Mouse (Mus musculus): ENCODE measurements around the gene Bag5.
"Not testable (repeated sequence)": the region's sequence is repeated elsewhere in the genome, so short reads cannot be mapped to it uniquely, and the experiment has no call there.

The Bag5 gene

DNA sequence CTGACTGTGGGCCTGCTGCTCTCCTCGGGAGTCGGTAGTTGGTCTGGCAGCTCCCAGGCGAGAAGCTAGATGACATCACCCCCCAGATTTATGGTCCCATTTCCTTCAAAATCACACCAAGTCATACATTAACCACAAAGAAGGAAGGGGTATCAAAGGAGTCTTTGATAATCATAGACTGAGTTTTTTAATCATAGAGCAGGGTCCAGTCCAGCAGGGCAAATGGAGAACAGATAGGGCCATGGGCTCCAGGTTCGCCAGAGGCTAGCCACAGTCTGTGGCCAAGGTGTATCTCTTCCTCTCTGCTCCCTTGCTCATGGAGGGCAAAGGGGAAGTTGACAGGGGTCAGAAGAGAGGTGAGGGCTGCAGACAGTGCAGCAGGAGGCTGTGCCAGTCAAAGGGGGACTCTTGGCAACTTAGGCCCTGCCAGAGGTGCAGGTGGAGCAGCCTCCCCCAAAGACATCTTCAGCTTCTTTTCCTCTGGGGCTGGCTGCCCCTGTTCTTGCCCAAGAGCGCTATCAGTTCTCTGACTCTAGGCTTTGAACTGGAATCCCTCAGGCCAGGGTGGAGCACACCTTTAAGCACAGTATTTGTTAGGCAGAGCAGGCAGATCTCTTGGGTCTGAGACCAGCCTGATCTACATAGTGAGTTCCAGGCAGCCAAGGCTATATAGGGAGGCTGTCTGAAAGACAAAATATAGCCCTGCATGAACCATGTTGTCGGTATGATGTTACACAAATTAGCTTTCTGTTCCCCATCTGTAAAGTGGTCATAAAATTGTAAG, 37.1 kb downstream of the Bag5 start:
- DNase-seq (ENCODE audit: low read depth, low spot score), result no peak

GRCm38 (mm10) chr12:111674850-111675486, 38.1 kb downstream of the Bag5 start:
- DNase-seq (ENCODE audit: low read depth, low spot score), result no peak

DNA sequence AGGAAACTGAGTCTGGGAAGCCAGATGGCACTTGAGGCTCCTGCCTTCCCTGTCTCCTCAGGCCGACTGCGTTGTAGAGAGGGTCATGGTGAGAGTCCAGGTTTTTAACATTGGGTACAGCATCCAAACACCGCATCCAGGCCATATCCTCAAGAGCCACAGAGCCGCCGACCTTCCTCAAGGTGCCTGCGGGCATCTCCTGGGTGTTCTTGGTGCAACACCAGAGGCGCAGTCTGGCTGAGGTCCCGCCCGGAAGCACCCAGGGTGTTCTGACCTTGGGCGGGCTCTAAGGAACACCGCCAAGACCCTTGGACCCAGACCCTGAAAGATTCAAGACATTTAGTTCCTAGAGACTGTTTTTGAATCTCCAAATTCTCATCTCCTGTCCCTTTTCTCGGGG, 40.5 kb downstream of the Bag5 start:
- no peak for DNase-seq (ENCODE audit: low read depth, low spot score)

GRCm38 (mm10) chr12:111672176-111672575, 40.9 kb downstream of the Bag5 start, which contains the start of gene Ckb:
Ckb (minus strand) TSS chr12:111672338.
- DNase-seq (ENCODE audit: low read depth, low spot score), result peak; percentile 74

GRCm38 (mm10) chr12:111671431-111671902, 41.6 kb downstream of the Bag5 start:
- no peak for DNase-seq (ENCODE audit: low read depth, low spot score)

- no peak for DNase-seq (ENCODE audit: low read depth, low spot score)
Observed at GRCm38 (mm10) chr12:111670976-111671375, 42.1 kb downstream of the Bag5 start.

DNA sequence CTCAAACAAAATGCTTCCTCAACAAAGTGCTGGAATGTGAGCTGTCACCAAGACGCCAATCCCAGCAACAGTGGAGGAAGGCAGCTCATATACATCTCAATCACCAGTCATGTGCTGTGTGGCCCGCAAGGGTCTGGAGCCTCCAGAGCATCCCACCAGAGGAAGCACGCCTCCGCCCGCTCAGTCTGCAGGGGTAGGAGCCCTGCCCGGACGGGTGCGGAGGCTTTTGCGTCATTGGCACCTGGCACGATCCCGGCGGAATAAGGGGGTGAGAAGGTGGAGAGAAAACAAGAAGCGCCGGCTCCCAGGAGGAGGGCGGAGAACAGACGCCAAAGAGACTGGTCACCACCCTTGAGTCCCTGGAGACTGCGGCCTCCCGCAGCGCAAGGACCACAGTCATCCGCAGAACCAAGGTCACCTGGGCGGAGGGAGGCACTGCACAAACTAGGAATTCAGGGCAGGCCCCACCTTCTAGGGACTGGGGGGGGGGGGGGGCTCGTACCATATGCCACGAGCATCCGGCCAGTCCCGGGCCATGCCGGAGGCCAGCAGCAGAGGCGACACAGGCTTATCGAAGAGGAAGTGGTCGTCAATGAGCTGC, 42.6 kb downstream of the Bag5 start:
- no peak for DNase-seq (ENCODE audit: low read depth, low spot score)

DNA sequence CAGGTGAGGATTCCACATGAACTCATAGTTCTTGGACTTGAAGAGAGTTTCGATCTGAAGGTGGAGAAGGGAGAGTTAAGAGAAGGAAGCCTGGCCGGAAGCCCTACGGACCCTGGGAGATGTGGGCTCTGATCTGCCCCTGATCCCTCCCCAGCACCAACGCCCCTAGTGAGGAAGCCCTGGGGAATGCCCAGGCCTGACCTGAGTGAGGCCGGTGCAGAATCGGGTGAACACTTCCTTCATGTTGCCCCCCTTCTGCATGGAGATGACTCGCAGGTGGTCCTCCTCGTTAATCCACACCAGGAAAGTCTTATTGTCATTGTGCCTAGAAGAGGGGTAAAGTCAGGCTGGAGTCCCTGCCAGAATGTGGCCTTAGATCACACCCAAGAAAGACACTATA, 43.1 kb downstream of the Bag5 start:
- DNase-seq (ENCODE audit: low read depth, low spot score), result no peak

GRCm38 (mm10) chr12:111669000-111669788, 43.9 kb downstream of the Bag5 start:
- DNase-seq (ENCODE audit: low read depth, low spot score), result no peak

- peak; percentile 86 for DNase-seq (ENCODE audit: low read depth, low spot score)
Observed at GRCm38 (mm10) chr12:111668457-111668912, 44.6 kb downstream of the Bag5 start.

GRCm38 (mm10) chr12:111667421-111667820, 45.6 kb downstream of the Bag5 start:
- DNase-seq (ENCODE audit: low read depth, low spot score), result no peak

DNA sequence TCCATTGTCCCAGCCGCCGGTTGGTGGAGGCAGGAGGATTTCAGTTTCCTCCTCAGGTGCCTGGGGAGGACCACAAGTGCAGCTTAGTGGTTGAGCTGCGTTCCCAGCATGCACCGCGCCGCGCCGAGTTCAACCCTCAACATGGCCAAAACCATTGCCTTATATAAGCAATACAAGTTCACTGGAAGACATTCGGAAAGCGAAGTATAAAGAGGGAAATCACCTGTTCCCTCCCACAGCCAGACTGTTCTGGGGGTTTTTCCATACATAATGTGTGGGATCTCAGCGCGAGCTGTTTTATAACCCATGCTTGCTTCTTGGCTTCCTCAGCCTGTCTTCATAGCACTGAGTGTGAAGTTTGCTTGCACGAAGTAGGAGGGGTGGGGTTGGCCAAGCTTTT, 46.7 kb downstream of the Bag5 start:
- no peak for DNase-seq (ENCODE audit: low read depth, low spot score)

DNA sequence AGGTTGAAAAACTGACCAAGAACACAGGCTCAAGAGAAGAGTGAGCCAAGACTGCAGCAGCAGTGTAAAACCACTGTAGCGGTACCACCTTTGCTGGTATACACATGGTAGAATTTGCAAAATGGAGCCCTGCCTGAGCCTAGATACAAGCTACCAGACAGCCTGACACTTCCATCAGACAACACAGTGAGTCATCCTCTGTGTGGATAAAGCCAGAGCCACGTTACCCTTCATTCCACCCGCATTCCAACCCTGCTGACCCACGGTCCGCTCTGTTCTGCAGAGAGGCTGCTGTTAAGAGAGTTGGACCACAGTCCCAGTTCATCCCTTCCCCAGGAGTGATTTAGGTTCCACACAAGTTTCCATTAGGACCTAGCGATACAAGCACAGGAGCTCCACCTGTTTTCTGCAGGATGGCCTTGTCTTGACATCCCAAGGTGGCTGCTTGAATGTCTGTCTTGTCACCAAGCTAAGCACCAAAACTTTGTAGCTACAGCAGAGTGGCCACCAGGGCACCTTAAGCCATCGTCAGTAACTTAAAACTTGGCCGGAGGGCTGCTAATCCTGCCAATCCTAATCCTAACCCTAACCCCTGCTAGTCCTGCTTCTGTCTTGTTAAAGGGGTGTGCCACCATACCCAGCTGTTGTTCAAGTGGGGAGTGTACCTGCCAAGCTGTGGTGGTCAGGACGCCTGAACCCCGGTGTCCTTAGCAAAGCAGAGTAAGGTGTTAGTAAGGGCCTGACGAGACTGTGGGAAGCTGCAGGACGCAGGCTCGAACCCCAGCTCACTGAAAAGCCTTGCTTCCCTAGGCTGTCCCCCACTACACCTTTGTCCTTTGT, 47.8 kb downstream of the Bag5 start:
- DNase-seq (ENCODE audit: low read depth, low spot score), result no peak

- no peak for DNase-seq (ENCODE audit: low read depth, low spot score)
Observed at GRCm38 (mm10) chr12:111664144-111664634, 48.9 kb downstream of the Bag5 start.

DNA sequence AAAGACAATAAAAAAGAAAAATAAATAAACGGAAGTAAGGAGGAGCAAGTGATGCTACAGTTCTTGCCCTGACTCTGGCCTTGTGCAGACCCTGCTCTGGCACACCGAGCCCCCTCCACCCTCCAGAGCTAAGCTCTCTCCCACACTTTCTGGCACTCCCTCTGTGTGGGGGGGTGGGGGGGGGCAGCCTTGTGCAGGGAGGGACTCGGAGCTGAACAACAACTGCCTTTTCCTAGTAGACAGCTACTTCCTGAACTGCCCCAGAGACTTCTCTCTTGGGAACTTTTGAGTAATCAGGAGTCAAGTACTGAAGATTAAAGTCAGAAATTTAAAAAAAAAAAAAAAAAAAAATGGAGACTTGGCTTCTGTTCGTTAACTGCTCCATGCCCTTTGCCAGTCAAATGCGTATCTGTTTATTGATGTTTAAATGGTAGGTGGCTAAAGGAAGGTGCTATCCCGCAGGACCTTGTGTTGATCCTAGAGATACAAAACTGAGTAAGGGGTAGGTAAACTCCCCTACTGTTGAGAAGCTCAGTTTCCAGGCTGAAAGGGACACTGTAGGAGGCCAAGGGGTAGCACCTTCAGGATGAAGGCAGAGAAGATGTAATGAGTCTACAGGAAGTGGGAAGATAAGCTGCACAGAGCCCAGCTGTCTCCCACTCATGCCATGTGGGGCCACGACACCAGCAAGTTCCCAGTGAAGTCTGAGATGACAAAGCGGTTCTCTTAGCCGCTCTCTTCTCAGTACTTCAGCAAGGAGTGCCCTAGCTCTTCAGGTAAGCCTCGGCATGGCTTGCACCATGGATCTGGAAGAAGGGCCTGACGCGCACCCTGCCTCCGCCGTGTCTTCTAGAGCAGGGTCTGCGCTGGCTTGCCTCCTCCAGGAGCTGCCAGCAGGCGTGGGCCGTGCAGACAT, 49.6 kb downstream of the Bag5 start:
- DNase-seq (ENCODE audit: low read depth, low spot score), result no peak

GRCm38 (mm10) chr12:111661554-111661953, 51.5 kb downstream of the Bag5 start:
- not testable (repeated sequence) for DNase-seq (ENCODE audit: low read depth, low spot score)

DNA sequence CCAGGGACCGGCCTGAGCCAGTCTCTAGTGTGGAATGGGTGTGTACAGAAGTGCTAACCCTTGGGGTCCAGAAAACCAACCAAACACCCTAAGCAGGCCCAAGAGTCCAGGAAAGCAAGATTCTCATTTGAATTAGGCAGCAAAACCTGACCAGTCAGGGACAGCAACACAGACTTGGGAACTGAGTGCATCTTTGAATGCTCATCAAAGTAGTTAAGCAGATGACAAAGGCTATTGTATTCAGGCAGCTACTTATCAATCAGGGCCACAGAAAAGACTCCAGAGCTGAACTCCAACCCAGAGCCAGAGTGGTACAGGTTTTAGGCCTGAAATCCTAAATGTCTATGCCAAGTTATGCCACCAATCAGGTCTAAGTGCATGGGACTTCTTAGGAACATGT, 52.4 kb downstream of the Bag5 start:
- no peak for DNase-seq (ENCODE audit: low read depth, low spot score)

Measured in retina, adult 2 months (tissue).